Mouse (Mus musculus): Measurements from ENCODE around the gene Tspan18.

GRCm38 (mm10) chr2:93162791-93163190 is 171.5 kb downstream of the Tspan18 start:
- TF ChIP-seq ZC3H11A (IDR thresholded peaks at IDR 0.05; ENCODE audit: borderline replicate concordance, low read depth, low read length) (no peak), MAFK (IDR thresholded peaks at IDR 0.05; ENCODE audit: insufficient read depth, low read depth, low read length) (no peak), ZNF384 (IDR thresholded peaks at IDR 0.05; ENCODE audit: low read depth, low read length) (no peak), CHD2 (IDR thresholded peaks at IDR 0.05; ENCODE audit: low read depth, low read length) (no peak)
